Mouse (Mus musculus): Measurements from ENCODE around the gene Usp12. TPM values are rescaled to one million over a fixed set of nuclear protein-coding genes. Genes with fewer than 3 reads are reported as not detected.

Gene Usp12
- total RNA-seq, 4 experiments from 2014 or later = 24.9 to 38.1 (median 31.0) TPM

DNA sequence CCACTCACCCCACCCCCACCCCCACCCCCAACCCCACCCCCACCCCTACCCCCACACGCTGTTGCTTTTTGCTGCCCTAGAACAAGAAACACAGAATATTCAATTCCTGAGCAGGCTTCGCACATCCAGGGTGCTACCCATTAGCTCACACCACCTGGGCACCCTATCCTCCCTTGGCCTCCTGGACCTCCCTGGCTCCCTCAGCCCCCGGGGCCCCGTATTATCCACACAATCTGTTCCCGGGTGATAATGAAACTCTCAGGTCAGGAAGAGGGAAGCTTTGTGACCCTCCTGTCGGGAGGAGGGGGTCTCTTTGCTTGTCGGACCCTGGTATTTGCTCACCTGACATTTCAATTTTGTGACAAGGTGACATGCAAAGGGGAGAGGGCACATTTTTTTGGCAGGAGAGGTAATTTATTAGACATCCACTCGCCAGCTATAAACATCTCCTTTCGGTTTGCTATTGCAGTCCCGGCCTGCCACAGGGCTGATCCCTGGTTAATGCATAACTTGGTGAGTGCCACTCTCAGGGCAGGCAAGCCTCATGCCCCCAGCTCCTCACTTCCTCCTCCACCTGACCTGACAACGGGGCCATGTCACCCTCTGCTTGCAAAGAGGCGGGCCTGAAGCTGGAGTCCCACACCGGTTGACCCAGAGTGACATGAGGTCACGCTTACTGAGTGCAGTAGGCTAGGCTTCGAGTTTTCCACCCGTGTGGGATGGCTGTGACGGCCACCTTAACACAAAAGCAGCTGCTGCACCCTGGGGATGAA, 107.1 kb downstream of the Usp12 start:
- DNase-seq = no peak

DNA sequence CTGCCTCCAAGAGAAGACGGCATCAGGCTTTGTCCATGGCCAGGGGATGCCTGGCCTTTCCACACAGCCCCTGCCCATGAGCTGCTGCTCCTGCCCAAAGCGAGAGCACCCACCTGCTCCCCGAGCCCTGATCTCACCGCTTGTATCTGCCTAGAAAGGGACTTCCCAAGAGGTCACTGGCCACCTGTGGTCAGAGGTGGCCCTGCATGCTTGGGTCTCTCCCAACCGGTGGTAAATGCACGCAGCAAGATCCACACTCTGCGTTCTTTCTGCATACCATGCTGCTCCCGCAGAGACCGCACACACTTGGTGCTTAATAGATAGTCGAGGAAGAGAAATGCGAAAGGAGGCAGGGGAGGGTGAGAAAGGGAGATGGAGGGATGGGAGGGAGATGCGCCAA, 107.9 kb downstream of the Usp12 start:
- DNase-seq = no peak

Other genes with a start within 250 kb of the Usp12 start
- gene Gm3415, start 238.9 kb downstream of the Usp12 start, total RNA-seq (2022) = not detected
- gene Gpr12, start 209.8 kb downstream of the Usp12 start, total RNA-seq (2022) = under 1 TPM in 1 of 4 experiments, not detected in 3; 0.32 TPM
- 100 to 1,000 TPM; 199 to 341 (median 261) TPM for gene Rpl21, start 37.9 kb upstream of the Usp12 start, total RNA-seq (2022)
- 1 to 10 TPM; 5.2 to 9.0 (median 7.7) TPM for gene Rasl11a, start 50.1 kb upstream of the Usp12 start, total RNA-seq (2022)
- gene Gtf3a, start 153.7 kb upstream of the Usp12 start, total RNA-seq (2022) = 10 to 100 TPM; 24.8 to 30.4 (median 28.6) TPM
- 10 to 100 TPM; 30.6 to 38.0 (median 34.2) TPM for gene Mtif3, start 168.8 kb upstream of the Usp12 start, total RNA-seq (2022)

Measured in adrenal gland, adult 8-10 months (tissue).